1 mouse cellular context compared by ENCODE assay signal in the genomic region with DNA sequence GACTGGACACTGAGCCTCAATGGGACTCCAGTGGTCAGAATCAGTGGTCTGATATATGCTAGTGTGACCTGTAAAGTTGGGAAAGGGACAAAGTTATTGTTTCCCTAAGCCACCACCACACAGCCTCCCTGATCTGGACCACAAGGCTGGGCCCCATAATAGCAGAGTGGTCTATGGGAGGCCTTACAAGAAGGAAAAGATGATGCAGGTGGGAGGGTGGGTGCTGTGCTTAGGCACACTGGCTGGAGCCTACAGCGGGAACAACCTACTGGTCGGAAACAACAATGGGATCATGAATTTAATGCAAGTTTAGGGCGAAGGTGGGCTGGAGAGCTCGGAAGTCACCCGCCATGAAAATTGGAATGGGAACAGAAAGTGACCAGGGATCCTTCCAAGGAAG.
TF ChIP-seq lines count a peak whose summit lies in the region.

No protein-coding gene starts in this region.

TF ChIP-seq in CH12.LX, 34 proteins besides CTCF, POLR2A, EP300 and RAD21:
- TF ChIP-seq NELFE (IDR thresholded peaks at IDR 0.05; ENCODE audit: low read depth, low read length) (no peak), TCF12 (IDR thresholded peaks at IDR 0.05; ENCODE audit: low read depth, low read length) (no peak), UBTF (IDR thresholded peaks at IDR 0.05; ENCODE audit: low read depth, low read length) (no peak), KAT2A (IDR thresholded peaks at IDR 0.05; ENCODE audit: insufficient replicate concordance, low read length) (no peak), JUND (conservative IDR thresholded peaks at IDR 0.05; ENCODE audit: low read depth, low read length) (no peak), MEF2A (IDR thresholded peaks at IDR 0.05; ENCODE audit: borderline replicate concordance, low read depth, low read length) (no peak), BHLHE40 (IDR thresholded peaks at IDR 0.05; ENCODE audit: low read depth, low read length) (no peak), IRF4 (IDR thresholded peaks at IDR 0.05; ENCODE audit: low read depth, low read length) (0 out of 2 replicates have a peak, but pooled peaks have one; percentile 33), RCOR1 (conservative IDR thresholded peaks at IDR 0.05; ENCODE audit: low read depth, low read length) (0 out of 2 replicates have a peak, but pooled peaks have one; percentile 49), HCFC1 (IDR thresholded peaks at IDR 0.05; ENCODE audit: low read depth, low read length) (no peak), CHD2 (IDR thresholded peaks at IDR 0.05; ENCODE audit: low read length) (no peak; the same call in 1 of the 2 replicates), ZC3H11A (IDR thresholded peaks at IDR 0.05; ENCODE audit: low read depth, low read length) (no peak), MAX (IDR thresholded peaks at IDR 0.05; ENCODE audit: low read length) (no peak; the same call in 1 of the 2 replicates), ZNF384 (IDR thresholded peaks at IDR 0.05; ENCODE audit: low read depth, low read length) (no peak), MXI1 (IDR thresholded peaks at IDR 0.05; ENCODE audit: low read depth, low read length) (no peak), E2F4 (IDR thresholded peaks at IDR 0.05; ENCODE audit: insufficient replicate concordance, low read depth, low read length) (no peak), JUN (IDR thresholded peaks at IDR 0.05; ENCODE audit: insufficient read depth, low read depth, low read length) (no peak), USF2 (conservative IDR thresholded peaks at IDR 0.05; ENCODE audit: low read depth, low read length) (no peak), MYC (IDR thresholded peaks at IDR 0.05; ENCODE audit: low read depth, low read length) (no peak), ETS1 (conservative IDR thresholded peaks at IDR 0.05; ENCODE audit: low read depth, low read length) (no peak), POLR2AphosphoS2 (IDR thresholded peaks at IDR 0.05; ENCODE audit: low read depth, low read length) (no peak; the same call in 1 of the 2 replicates), TBP (conservative IDR thresholded peaks at IDR 0.05; ENCODE audit: low read depth, low read length) (no peak), ELF1 (IDR thresholded peaks at IDR 0.05; ENCODE audit: low read depth, low read length) (no peak), CHD1 (IDR thresholded peaks at IDR 0.05; ENCODE audit: low read depth, low read length) (0 out of 2 replicates have a peak, but pooled peaks have one; percentile 82), ZMIZ1 (IDR thresholded peaks at IDR 0.05; ENCODE audit: low read depth, low read length) (0 out of 2 replicates have a peak, but pooled peaks have one; percentile 24), ZKSCAN1 (IDR thresholded peaks at IDR 0.05; ENCODE audit: borderline replicate concordance, low read depth, low read length) (no peak), MAFK (IDR thresholded peaks at IDR 0.05; ENCODE audit: insufficient replicate concordance, low read length) (no peak), PAX5 (IDR thresholded peaks at IDR 0.05; ENCODE audit: low read length) (no peak), USF1 (IDR thresholded peaks at IDR 0.05; ENCODE audit: low read depth, low read length) (no peak), SMC3 (IDR thresholded peaks at IDR 0.05; ENCODE audit: low read depth, low read length) (no peak), SIN3A (IDR thresholded peaks at IDR 0.05; ENCODE audit: low read length) (0 out of 2 replicates have a peak, but pooled peaks have one; percentile 41), MAZ (IDR thresholded peaks at IDR 0.05; ENCODE audit: low read depth, low read length) (no peak; the same call in 1 of the 2 replicates)
